Mouse (Mus musculus): Measurements from ENCODE around the gene Cers5.

Gene Cers5

DNA sequence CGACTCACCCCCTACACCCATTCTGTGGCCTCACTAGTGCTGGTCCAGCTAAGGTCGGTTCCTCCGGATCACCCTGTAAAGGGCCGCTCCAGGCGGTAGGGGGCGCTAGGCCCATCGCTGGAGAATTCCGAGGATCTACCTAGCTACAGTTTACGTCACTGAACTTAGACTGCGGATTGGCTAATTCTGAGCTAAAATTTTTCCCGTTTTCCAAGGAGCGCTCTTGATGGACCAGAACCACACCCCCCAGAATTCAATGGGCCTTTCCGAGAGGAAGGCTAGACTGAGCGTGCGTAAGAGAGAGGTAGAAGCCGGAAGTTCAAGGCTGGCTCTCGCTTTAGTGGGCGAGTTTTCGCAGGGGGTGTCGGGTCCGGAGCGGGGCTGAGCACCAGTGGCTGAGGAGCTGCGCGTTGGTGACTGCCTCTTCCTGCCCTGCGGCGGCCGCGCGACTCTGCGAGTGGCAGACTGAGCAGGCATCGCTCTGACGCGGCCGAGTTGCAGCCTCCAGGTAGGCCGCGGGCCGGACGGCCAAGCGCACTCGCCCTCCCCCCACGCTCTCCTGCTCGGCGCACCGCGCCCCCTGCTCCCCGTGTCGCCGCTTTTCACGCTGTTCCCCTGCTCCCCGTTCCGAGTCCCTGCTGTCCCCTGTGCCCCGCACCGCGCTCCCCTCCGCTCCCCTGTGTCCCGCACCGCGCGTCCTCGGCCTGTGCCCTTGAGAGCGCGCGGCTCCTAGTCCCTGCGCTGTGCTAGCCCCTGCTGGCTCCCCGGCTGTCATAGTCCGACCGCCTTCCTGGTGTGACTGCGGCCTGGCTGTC, 47.1 kb downstream of the Cers5 start, which contains the start of gene Cox14:
Gene Cox14 (plus strand): TSS at position 278 of the 815 bp plus-strand sequence.
- DNase-seq (ENCODE audit: extremely low spot score, low spot score) = peak; percentile 96

DNA sequence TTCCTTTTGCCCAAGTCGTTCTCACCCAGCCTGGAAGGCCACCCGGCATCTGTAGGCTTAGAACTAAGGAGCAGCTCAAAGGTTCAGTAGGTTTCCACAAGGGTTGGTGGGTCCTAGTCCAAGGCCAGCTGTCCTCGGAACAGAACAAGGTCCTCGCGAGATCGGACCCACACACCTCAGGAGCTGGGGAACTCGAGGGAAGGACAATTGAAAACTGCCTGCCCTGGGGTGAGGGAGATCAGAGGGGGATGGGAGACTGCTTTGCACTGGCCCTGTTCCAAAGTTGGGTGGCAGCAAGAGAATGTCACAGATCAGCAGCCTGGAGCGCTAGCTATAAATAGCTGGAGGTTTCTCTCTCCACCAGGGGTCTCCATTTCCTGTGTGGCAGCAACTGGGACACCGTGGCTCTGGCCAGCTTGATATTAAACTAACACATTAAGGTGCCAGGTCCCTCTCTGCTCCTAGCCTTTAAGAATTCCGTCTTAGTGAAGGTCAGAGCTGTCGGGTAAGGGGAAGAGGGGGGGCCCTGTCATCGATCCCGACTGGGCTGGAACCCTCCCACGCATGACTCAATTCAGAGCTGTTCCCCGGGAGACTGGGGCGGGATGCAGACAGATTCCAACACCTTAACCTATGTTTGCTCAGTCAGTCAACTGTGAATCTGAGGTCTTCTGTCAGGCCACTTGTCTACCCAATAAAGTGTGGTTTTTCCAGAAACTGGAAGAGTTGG, 48.2 kb downstream of the Cers5 start:
- DNase-seq (ENCODE audit: extremely low spot score, low spot score) = peak; percentile 64

DNA sequence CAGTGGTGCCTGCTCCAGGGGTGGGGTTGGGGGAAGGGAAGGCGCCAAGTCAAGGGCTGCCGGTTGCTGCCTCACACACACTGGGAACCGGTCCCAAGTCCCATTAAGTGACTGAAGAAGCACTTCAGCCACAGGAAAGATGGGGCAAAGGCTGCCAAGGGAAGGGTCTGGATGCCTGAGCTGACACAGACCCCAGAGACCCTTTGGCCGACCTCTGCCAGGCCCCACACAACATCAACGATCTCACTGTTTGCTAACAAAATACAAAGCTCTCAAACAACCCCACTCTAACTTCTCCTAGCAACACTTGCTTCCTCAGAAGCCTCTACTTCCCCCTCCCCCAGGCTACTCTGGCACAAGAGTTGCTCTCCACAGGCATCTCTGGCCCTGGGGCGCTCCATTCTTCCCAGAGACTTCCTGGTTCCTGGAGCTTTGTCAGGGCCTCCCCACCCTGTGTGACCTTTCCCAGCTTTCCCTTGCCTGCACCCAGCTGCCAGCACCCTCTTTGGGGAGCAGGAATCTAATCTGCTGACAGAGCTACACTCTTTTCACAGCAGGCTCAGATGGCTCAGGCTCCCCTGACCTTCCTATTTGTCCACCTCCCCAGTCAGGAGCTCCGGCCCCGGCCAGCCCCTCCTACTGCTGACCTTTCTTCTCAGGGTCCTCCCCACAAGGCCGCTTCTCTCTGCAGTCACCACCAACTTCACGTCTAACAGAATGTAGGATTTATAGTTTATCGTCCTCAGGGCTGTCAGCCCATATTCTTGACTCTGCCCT, 49.0 kb downstream of the Cers5 start:
- peak; percentile 54 for DNase-seq (ENCODE audit: extremely low spot score, low spot score)

DNA sequence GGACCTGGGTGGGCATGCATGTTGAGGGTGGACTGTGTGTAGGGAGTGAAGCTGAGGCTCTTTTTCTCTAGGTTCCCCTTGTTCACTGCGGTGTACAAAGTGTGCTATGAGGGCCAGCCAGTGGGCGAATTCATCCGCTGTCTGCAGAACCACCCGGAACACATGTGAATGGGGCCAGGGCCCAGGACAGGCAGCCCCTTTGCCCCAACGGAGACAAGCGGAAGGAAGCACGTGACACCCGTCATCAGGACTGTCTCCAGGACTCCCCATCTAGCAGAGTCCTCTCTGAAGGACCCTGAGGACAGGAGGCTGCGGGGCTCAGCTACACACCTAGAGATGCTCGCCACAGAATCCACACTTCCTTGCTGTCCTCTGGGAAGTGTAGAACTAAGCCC, 49.6 kb downstream of the Cers5 start:
- DNase-seq (ENCODE audit: extremely low spot score, low spot score) = no peak

DNA sequence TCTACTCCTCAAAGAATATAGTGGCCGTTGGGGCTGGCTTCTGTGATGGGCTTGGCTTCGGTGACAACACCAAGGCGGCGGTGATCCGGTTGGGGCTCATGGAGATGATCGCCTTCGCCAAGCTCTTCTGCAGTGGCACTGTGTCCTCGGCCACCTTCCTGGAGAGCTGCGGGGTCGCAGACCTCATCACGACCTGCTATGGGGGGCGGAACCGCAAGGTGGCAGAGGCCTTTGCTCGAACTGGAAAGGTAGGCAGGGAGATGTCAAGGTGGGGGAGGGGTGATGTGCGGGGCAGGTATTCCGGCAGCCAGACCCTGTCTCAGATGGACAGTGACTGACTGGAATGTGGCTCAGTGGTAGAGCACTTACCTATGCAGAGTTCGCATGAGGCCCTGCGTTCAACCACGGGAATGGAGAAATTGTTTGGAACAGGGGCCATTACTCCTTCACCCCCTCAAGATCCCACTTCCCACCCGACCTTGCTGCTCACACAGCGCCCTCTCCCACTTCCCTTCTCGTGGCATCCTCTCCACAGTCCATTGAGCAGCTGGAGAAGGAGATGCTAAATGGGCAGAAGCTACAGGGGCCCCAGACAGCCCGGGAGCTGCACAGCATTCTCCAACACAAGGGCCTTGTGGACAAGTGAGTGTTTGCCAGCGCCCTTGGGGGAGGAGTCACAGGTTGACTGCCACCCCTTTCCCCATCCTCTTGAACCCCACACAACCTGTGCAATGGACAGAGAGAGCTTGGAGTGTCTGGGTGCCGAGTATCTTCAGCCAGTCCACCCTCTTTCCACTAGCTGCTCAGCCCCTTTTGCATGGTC, 50.6 kb downstream of the Cers5 start:
- no peak for DNase-seq (ENCODE audit: extremely low spot score, low spot score)

DNA sequence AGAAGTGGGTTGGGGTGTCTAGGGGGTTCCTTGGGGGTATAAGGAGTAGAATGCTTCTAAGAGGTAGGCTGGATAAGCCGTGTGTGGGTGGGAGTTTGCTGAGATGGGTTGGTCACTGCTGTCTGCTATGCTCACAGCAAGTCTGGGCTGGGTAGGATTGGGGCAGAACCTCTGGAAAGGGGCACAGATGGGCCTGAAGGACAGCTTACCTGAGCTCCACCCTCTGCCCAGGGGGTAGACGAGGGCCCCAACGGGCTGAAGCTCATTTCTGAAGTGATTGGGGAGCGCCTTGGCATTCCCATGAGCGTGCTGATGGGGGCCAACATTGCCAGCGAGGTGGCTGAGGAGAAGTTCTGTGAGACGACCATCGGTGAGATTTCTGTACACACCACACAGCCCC, 52.8 kb downstream of the Cers5 start:
- no peak for DNase-seq (ENCODE audit: extremely low spot score, low spot score)

DNA sequence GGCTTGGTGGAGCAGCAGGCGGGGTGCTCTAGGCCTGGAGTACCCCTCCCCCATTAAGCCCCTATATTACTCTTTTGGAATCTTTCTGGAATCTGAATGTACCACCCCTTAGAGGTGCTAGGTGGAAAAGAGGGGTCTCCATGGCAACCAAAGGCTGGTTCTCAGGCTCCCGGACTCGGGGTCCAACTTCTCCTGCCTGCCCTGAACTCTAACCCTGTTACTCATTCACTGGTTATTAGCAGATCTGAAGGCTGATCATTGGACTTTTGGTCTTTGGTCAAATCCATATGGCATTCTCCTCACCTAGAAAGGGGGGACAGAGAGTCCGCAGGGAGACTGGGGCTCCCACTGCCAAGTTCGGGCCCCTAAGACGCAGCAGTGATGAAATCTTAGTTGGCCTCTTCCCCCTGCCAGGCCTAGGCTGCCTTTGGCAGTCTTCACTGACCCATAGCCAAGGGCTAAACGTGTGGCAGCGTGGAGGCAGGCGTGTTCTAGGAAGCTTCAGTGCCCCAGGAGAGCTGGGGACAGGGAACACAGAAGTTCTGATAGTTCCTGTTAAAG, 54.1 kb downstream of the Cers5 start:
- no peak for DNase-seq (ENCODE audit: extremely low spot score, low spot score)

DNA sequence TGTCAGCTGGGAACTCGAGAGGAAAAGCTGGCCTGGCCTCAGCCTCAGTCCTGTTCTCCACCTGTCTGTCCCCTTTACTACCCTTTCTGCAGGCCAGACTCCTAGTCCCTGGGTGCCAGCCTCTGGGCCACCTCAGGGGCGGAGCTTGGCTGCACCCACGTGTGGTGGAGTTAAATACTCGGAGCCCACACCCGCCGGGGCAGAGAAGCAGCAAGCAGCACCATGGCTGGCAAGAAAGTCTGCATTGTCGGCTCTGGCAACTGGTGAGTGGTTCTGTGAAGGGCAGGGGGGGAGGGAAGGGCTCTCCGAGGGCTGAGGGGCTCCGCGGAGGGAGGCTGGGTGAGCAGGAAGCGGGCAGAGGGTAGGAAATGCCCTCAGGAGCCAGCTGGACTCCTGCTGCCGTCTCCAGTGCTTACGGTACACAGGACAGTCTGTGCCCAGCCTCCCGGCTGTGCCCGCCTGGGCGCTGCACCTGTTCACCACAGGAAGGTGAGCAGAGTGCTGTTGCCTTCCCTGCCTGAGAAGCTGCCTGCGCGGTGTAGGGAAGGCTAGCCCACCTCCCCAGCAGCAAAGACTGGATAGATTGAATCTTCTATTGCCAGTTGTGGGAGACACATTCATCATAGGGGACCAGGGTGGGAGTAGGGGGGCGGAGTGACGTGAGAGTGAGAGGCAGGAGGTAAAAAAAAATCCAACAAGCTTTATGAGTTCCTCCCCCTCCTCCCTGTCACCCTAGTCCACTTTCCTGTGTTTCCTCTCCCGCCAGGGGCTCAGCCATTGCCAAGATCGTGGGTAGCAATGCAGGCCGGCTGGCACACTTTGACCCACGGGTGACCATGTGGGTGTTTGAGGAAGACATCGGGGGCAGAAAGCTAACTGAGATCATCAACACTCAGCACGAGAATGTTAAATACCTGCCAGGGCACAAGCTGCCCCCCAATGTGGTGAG, 55.0 kb downstream of the Cers5 start, which contains the start of gene Gpd1:
Gene Gpd1 (plus strand): TSS at position 130 of the 949 bp plus-strand sequence.
- no peak for DNase-seq (ENCODE audit: extremely low spot score, low spot score)

DNA sequence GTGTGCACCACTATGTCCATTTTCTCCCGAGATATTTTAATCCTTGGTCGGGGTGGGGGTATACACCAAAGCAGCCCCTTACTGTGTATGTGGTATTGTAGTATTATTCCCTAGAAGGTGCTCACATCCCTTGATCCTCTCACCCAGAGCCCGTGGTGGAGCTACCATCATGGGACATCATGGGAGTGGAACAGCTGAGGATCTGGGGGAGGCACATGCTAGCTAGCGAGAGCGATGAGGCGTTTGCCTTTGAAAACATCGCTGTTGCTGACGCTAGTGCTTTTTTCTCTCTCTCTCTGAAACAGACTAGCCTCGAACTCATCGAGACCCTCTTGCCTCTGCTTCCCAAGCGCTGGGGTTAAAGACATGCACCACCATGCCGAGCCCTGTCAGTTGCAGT, 55.9 kb downstream of the Cers5 start:
- no peak for DNase-seq (ENCODE audit: extremely low spot score, low spot score)

DNA sequence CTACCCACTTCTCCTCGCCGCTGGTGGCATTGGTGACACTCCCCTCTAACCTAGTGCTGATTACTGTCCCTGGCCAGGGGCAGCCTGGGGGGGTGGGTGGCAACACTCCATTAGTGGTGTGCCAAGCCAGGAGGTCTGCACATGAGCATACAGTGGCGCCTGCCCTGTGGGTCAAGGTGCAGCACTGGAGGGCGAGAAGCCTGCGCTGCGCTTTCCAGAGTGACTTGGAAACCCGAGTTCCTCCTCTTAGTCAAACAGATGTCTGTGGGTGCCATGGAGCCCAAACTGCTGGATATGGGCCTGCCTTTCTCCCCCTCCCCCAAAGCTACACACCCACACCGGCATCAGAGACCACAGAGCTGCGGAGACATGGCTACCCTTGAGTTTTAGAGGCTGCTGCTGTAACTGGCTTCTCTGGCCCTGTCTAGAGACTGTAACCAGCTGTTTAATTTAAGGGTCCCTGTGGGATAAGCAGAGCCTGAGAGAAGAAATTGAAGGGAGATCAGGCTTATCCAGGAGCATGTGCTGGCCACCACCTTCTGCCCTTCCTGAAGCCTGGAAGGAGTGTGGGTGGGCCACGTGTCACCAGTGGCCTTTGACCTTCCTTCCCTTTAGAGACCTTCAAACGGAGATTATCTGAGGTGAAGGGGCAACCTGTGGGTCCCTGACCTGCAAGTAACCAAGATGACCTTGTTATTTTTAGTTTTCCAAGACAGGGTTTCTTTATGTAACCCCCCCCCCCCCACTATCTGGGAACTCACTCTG, 56.5 kb downstream of the Cers5 start:
- DNase-seq (ENCODE audit: extremely low spot score, low spot score) = no peak

DNA sequence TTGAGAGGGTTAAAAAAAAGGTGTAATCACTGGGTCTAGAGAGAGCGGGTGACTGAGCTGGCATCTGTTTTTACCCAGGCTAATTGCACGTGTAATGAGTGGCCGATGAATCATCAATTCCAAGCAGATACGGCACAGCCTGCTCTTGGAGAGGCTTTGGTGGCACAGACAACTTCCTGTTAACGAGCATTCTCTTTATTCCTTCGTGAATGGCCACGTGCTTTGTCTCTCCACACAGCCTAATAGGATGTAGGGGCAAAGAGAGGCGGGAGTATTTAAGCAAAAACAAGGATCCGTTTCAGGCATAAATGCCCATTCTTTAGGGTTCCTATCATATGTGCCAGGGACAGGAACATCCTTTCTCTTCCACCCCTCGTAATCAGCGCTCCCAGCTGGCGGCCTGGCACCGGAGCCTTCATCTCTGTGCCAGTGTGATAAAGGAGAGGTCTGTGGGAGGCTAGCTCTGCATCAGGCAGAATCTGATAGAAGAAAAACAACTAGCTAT, 57.3 kb downstream of the Cers5 start:
- DNase-seq (ENCODE audit: extremely low spot score, low spot score) = no peak

DNA sequence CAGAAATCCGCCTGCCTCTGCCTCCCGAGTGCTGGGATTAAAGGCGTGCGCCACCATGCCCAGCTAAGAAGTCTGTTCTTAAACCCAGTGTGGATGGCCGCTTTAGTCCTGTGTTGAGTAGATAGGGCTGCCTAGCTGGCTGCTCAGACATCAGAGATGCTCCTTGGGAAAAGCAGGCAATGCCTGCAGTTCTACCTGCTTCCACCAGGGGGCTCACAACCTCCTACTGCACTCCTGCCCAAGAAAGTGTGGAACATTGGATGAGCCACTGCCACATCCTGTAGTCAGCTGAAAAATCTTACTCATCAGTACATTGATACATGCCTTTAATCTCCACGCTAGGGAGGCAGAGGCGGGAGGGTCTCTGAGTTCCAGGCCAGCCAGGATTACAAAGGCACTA, 57.8 kb downstream of the Cers5 start:
- peak; percentile 75 for DNase-seq (ENCODE audit: extremely low spot score, low spot score)

DNA sequence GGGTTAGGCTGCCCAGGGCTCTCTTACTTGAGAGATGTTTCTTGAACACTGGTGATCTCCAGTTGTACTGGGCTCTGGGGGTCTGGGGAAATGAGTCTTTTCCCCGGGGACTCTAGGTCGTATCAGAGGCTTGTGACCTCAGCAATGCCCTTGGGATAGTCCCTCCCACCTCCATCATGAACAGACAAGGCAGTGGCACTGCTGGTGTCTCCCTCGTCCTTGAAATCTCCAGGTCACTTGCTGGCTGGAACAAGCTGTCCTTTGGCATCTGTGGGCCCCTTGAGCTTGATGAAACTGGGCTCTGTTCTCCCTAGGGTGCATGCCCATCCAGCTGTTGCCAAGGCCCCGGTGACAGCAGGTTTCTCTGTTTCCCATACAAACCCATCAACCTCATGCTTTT, 58.5 kb downstream of the Cers5 start:
- DNase-seq (ENCODE audit: extremely low spot score, low spot score) = no peak

DNA sequence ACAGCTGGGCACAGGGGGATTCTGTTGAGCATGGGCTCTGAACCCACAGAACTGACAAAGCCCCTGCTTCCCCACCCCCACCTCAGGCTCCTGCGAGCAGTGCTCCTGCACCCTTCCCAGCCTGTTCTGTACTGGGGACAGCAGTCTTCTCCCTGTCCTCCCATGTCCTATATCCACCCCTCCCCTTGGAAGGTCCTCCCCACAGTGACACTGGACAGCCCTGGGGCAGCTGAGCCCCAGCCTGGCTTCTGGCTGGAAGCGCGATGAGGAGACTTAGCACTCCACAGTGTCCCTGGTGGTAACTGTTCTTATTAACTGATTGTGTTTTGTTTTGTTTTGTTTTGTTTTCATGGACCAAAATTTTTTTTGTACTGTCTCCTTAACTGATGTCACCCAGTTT, 59.1 kb downstream of the Cers5 start:
- no peak for DNase-seq (ENCODE audit: extremely low spot score, low spot score)

DNA sequence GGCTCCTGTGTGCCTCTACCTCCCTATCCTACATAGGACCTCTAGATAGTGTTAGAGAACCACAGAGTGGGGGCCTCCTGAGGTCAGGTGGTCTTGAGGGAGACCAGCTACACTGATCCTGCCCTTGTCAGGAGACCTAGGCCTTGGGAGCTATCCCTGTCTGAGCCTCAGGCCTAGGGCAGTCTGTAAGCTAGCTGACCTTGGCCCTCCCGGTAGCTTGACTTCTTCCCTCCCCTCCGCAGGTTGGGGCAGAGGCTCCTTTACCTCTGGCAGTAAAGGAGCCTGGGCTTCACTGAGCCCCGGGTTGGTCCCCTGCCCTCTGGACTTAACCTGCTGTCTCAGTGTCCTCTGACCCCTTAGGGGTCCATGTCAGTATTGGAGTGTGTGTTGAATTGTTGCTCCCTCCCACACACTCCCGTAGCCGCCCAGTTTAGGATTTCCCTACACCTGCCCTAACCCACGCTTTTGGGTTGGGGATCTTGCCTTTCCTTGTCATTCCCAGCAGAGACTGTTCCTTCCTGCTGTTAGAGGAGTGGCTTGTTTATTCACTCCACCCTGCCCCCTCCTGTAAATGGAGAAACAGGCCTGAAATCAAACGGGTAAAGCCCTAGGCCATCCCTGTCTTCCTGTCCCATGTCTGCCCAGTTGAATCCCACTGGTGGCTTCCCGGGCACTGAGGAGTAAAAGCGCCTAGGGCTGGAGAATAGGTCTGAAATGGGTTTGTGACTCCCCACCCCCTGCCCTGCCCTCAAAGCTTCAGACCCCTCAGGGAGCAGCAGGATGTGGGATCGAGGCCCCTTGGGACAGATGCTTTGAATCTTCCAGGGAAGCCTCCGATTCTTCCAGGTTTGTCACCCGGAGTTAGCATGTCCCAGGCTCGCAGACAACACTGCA, 59.8 kb downstream of the Cers5 start:
- DNase-seq (ENCODE audit: extremely low spot score, low spot score) = no peak

DNA sequence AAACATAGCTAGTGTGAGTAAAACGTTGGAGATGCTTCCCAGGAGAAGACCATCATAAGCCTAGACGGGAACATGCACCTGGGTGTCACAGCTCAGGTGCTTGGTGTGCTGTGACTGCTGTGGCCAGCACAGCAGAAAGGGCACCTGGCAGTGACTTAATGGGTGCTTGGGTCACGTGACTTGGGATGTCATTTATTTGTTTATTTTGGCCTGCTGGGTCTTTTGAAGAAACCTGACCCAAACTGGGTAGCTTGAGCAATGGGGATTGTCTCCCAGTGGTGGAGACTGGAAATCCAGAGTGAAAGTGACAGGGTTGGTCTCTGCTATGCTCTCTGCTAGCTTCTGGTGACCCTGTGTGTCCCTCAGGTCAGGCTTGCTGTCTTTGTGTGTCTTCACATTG, 61.2 kb downstream of the Cers5 start:
- no peak for DNase-seq (ENCODE audit: extremely low spot score, low spot score)

Data from neural tube, embryonic 10.5 days (tissue).